Mouse (Mus musculus) c-Kit-negative CD71-positive TER-119-positive erythroid progenitor cells, embryonic 14.5 days (primary cell): ENCODE results near the gene Adipor2.
A peak's percentile ranks its signal among the peaks of the same experiment; 100 is the strongest.

ENCODE experiments used
- DNase-seq: peaks from one replicate; pipeline ENCODE4 v3.0.0-alpha.2; 2013; ENCODE audit warnings: low read depth, low spot score

The Adipor2 gene

DNA sequence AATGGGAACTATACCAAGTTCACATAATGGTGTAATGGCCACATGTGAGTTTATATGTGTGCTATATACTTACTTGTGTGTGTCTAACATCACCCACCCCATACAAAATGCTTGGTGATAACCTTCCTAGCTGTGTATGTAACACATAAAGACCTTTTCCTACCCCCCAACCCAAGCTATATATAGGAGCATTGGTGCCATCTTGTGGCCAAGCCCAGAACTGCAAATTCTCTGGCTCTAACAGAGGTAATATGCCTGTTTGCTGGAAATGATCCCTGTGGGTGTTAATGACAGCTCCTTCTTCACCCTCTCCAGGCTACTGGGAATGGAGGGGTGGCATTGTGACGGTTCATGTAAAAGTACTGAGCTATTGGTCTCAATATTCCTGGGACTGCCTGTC is 69.3 kb downstream of the Adipor2 start:
- peak; percentile 29 for DNase-seq

DNA sequence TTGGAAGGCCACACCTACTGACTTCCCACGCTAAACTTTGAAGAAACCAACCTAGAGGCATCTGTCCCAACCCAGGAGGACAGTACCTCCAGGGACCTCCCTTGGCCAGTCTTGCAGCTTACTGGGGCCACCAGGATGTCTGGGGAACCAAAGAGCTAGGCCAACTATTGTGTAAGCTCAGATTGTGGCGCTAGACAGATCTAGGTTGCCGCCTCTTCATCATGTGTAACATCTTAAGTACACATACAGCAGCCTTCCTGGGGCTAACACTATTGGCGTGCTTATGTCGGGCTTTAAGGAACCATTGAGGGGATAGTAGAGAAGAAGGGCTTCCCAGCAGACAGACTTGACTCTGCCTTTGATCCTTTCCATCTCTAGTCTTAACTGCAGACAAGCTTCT is 69.7 kb downstream of the Adipor2 start:
- no peak for DNase-seq

DNA sequence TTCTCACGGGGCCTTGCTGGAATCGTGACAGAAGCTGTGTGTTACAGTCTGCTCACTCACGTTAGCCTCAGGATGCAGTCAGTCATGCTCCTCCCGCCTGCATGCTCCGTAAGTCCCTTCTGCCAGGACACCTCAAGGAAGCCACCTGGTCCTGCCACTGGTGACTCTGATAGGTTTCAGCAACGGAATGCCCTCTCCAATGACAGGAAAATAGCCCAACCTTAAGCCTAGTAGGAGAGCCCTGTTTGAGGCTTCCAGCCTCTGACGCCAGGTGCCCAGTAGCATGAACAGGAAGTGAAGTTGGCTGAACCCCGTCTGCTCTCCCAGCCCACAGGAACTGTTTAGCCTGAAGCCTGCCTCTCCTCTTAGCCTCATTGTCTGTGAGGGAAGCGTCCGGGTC is 71.2 kb downstream of the Adipor2 start:
- no peak for DNase-seq

- no peak for DNase-seq
Measured at GRCm38 (mm10) chr6:119341409-119341808, 76.1 kb downstream of the Adipor2 start.

GRCm38 (mm10) chr6:119338121-119338912 is 79.2 kb downstream of the Adipor2 start:
- DNase-seq, result no peak

DNA sequence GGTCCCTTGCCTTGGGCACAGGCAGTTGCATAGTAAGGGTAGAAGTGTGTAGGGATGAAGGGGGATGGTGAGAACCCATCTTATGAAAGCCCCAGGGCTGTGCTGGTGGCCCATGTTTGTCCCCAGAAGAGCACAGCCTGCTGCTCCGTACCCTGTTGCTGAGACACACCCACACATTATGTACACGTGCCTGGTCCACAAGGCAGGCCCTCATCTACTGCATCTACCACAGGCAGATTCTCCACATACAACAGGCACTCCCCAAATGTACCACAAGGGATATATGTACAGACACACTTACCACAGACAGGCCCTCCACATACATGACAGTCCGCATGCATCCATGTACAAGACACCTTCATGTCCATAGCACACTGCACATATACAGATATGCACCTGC is 80.2 kb downstream of the Adipor2 start:
- DNase-seq, result no peak

DNA sequence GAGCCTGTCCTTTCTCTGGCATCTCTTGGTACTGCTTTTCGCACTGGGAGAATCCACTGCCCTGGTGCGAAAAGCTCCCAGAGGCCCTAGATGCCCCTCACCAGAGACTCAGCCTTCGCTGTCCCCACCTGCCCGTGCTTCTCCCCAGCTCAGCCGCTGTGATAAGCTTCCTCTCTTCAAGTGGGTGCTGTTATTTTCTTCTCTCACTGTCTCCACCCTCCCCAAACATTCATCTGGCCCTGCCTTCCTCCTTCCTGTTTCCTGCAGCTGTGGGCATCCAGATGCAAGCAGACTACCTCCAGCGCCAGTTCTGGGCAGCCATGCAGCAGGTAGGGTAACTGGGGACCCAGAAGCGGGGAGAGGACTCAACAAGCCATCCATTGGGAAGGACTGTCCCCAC is 81.4 kb downstream of the Adipor2 start:
- no peak for DNase-seq

DNA sequence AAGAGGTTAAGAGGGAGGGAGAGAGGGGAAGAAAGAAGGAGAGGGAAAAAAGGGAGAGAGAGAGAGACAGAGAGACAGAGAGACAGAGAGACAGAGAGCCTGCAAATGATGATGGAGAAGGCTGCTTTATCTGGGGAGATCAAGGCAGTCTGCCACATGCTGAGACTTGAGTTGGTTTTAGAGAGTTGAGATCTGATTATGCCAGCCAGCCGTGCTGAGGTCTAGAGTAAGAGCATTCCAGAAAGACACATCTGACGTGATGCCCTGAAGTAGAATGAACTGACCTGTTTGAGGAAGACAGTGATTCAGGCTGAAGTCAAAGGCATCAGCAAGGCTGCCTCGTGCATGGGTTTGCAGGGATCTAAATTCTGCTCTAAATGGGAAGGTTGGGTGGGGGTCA is 83.7 kb downstream of the Adipor2 start:
- no peak for DNase-seq

GRCm38 (mm10) chr6:119333202-119333601 is 84.3 kb downstream of the Adipor2 start:
- DNase-seq, result no peak

GRCm38 (mm10) chr6:119332111-119332510 is 85.4 kb downstream of the Adipor2 start:
- no peak for DNase-seq

- no peak for DNase-seq
Measured at GRCm38 (mm10) chr6:119330506-119330905, 87.0 kb downstream of the Adipor2 start, which contains the start of gene Lrtm2. Lrtm2 (minus strand) TSS chr6:119330766.

DNA sequence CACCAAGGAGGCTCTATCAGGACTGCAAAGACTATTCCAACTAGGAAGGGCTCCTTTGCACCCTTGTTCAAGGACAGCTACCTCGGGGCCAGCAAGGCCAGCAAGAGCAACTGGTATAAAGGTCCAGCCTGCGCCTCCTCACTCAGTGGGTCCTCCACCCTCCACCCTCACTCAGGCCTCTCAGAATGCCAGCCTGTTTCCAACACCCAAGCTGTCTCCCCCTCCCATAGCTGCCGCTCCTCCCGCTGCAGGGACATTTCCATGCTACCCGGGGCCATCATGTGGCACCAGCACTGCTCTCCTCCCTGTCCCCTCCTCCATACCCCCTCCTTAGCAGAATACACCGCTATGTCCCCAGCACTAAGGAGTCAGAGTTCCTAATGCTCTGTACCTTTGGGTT is 87.6 kb downstream of the Adipor2 start:
- no peak for DNase-seq

- no peak for DNase-seq
Measured at GRCm38 (mm10) chr6:119329215-119329714, 88.2 kb downstream of the Adipor2 start.

DNA sequence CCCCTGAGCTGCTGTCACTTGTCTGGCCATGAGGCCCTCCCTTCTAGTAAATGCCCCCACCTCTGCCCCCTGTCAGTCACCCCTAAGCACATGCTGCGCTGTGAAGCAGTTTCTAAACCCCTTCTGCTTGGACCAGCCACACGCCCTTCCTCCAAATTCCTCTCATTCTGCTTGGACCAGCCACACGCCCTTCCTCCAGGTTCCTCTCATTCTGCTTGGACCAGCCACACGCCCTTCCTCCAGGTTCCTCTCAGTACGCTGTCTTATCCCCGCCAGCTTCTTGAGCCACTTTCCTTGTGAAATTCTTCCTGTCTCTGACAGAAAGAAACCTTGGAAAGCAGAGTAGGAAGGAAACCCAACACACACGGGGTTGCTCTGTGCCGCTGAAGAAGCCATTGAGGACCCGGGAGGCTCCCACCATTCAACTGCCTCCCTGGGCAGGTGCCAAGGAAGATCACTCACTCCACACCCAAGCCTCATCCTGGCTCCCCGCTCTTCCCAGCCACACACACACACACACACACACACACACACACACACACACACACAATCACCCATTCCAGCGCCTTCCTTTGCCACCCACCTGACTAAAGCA is 88.9 kb downstream of the Adipor2 start:
- DNase-seq, result no peak

DNA sequence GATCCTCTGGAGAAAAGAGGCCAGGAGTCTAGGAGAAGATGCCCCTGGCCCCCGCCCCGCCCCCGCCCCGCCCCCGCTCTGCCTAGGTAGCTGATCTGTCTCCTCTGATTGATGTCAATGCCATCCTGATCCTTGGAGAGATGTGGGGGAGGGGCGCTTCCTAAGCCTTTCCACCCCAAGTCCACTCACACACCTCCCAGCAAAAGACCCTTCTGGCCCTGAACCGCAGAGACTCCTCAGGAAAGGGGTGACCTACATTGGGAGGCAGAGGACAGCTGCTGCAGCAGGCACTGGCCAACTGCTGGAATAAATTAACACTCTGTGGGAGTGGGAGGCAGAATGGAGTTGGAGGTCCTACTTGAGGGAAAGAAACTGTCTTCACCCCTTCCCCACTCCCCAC is 91.0 kb downstream of the Adipor2 start:
- no peak for DNase-seq

DNA sequence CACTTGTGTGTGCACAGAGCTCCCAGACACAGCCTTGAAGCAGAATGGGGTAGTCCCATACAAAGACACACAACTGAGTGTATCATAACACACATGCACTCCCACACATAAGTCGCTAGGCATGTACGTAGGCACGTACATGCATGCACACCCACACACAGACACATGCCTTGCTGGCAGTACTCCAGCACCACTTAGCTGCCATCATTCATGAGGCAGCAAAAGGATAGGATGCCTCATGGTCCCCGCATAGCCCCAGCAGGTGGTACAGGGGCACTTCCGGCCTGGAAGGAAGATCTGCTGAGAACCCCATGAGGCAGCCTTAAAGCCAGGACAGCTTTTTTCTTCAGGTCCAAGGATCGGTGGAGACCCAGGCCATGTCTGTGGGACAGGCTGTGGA is 91.5 kb downstream of the Adipor2 start:
- no peak for DNase-seq

DNA sequence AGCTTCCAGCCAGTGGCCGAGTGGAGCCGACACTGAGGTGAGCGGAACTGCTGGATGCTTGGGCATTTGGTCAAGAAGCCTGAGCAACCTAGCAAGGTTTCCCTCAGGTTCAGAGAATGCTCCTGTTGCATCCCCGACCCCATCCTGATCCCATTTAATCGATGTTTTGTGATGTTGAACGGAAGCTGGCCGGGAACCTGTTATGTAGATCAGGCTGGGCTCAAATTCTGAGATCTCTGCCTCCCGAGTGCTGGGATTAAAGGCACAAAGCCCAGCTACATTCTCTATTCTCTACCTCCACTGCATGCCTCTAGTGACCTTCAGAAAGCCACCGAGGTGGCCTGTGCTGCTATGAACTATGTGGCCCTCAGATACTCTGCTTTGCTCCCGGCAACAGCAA is 92.7 kb downstream of the Adipor2 start:
- no peak for DNase-seq

GRCm38 (mm10) chr6:119321752-119322151 is 95.8 kb downstream of the Adipor2 start:
- no peak for DNase-seq

DNA sequence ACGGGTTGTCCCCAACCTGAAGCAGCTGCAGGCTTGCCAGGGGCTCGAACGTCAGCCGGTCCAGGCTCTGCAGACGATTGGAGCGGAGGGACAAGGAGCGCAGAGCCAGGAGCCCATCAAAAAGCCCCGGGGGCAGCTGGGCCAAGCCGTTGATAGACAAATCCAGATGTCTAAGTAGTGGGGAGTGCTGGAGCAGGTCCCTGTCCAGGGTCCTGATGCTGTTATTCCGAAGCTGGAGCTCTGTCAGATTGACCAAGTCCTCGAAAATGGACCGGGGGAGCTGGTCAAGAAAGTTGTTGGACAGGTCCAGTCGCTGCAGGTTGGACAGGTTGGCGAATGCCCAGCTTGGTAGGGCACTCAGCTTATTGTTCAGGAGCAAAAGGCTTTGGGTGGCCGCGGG is 97.0 kb downstream of the Adipor2 start:
- DNase-seq, result no peak

DNA sequence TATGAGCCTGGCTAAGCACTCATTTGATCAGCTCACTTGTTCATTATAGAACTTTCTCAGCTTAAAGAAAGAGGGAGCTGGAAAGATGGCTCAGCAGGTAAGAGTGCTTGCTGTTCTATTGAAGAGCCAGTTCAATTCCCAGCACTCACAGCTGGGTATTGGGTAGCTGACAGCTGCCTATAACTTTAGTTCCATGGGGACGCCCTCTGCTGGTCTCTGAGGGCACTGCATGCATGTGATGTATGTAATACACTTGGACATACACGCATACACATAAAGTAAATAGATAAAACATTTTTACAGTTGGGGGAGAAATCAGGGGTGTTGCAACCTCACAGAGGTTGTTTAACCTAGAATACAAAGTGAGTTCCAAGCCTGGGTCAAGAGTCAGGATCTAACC is 98.1 kb downstream of the Adipor2 start:
- no peak for DNase-seq

DNA sequence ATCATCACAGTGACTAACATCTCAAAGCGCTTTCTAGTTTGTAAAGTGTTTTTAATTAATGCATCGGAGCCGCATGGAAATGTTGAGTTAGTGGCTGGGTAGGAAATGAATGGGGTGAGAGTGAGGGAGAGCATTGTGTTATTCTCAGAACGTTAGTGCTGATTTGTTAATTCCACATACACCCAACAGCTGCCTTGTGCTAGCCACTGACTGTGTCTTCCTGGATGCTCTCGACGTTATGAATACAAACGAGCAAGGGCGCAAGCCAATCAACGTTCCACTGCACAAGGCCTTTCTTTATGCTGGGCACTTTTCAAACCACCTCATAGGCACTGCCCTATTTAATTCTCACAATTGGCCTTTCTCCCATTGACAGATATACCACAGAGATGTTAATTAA is 98.8 kb downstream of the Adipor2 start:
- DNase-seq, result no peak

GRCm38 (mm10) chr6:119314751-119315476 is 102.6 kb downstream of the Adipor2 start:
- no peak for DNase-seq
